In the genomic region with DNA sequence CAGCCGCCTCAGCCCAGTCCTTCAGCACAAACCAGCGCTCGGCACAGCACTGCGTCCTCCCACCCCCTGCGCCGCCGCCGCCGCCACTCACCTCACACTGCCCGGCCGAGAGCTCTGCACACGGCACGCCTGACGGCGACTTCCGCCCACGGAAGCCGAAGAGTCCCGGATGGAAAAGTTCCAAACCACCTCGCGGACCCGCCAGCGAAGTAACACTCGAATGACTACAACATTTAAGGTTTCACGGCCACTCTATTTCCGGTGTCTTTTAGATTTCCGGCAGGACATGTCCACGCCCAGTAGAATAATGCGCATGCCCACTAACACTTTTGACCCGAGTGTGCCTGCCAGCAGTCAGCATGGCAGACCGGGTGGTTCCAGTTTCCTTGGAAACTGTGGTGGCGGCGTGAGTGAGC, we compare ENCODE assay signal across 8 mouse cellular contexts. TPM values are rescaled to one million over a fixed set of nuclear protein-coding genes. Genes with fewer than 3 reads are reported as not detected.
DNase-seq lines count a peak whose midpoint lies in the region; ATAC-seq lines count a peak whose summit lies in the region.

A gene (minus strand): TSS at position 282 of the 416 bp plus-strand sequence.

- ATAC-seq in heart, embryonic 13.5 days (ENCODE audit: extremely low read depth, insufficient number of reproducible peaks, low FRiP score, low TSS enrichment), result peak; percentile 74
- peak; percentile 90 for ATAC-seq in liver, embryonic 12.5 days
- peak; percentile 92 for ATAC-seq in stomach, embryonic 15.5 days (ENCODE audit: insufficient read depth, low FRiP score, low read depth)

- DNase-seq in CD4-positive, CD25-positive, alpha-beta regulatory T cell, adult 2 months (ENCODE audit: low read depth, low spot score), result peak; percentile 93
- DNase-seq in fat pad, adult 2 months (ENCODE audit: extremely low read depth, low read depth, low spot score), result peak; percentile 77
- peak; percentile 93 for DNase-seq in kidney, postnatal 10 days
- peak; percentile 93 to 96 for DNase-seq in natural killer cell, adult 2 months (ENCODE audit: low spot score in 2 of 2)

- H3K9ac ChIP-seq in heart, embryonic 13.5 days, result peak within 1 kb of the TSS; percentile 93
- peak within 1 kb of the TSS; percentile 82 for H3K9ac ChIP-seq in liver, embryonic 12.5 days
- H3K9ac ChIP-seq in stomach, embryonic 15.5 days, result peak within 1 kb of the TSS; percentile 59

- H3K4me1 ChIP-seq in brown adipose tissue, adult 24 weeks (ENCODE audit: control insufficient read depth, insufficient read depth, insufficient read length, low read length), result peaks cover 11% of the 10 kb centered on the region
- H3K4me1 ChIP-seq in heart, embryonic 13.5 days, result peaks cover 28% of the 10 kb centered on the region
- peaks cover 39% of the 10 kb centered on the region for H3K4me1 ChIP-seq in liver, embryonic 12.5 days
- peaks cover 8% of the 10 kb centered on the region; the same call in 1 of the 2 replicates for H3K4me1 ChIP-seq in stomach, embryonic 15.5 days

- H3K36me3 ChIP-seq in heart, embryonic 13.5 days, result peaks cover 28% of the 10 kb centered on the region
- peaks cover 26% of the 10 kb centered on the region for H3K36me3 ChIP-seq in liver, embryonic 12.5 days
- H3K36me3 ChIP-seq in stomach, embryonic 15.5 days, result 0 out of 2 replicates have a peak, but pooled peaks cover 9% of the 10 kb centered on the region

- H3K27me3 ChIP-seq in heart, embryonic 13.5 days (replicated peaks), result no peaks in the 10 kb centered on the region
- no peaks in the 10 kb centered on the region for H3K27me3 ChIP-seq in liver, embryonic 12.5 days (replicated peaks)
- H3K27me3 ChIP-seq in stomach, embryonic 15.5 days (replicated peaks), result no peaks in the 10 kb centered on the region

- WGBS in heart, embryonic 13.5 days, result under 1% methylated on average over 33 of the region's 33 CpGs
- WGBS in liver, embryonic 12.5 days (ENCODE audit: insufficient replicate concordance), result under 1% methylated on average over 33 of the region's 33 CpGs
- under 1% methylated on average over 33 of the region's 33 CpGs for WGBS in stomach, embryonic 15.5 days

- H3K4me3 ChIP-seq in brown adipose tissue, adult 24 weeks (ENCODE audit: insufficient read depth, low read depth, low read length), result peak within 1 kb of the TSS; percentile 84
- peak within 1 kb of the TSS; percentile 91 for H3K4me3 ChIP-seq in heart, embryonic 13.5 days
- peak within 1 kb of the TSS; percentile 85 for H3K4me3 ChIP-seq in liver, embryonic 12.5 days
- peak within 1 kb of the TSS; percentile 67 for H3K4me3 ChIP-seq in stomach, embryonic 15.5 days (replicated peaks)

- H3K27ac ChIP-seq in brown adipose tissue, adult 24 weeks (replicated peaks; ENCODE audit: low read depth, low read length), result peak within 1 kb of the TSS; percentile 86
- H3K27ac ChIP-seq in heart, embryonic 13.5 days (replicated peaks), result peak within 1 kb of the TSS; percentile 91
- peak within 1 kb of the TSS; percentile 88 for H3K27ac ChIP-seq in liver, embryonic 12.5 days
- H3K27ac ChIP-seq in stomach, embryonic 15.5 days, result peak within 1 kb of the TSS; percentile 90

- no peaks in the 10 kb centered on the region for H3K9me3 ChIP-seq in heart, embryonic 13.5 days
- H3K9me3 ChIP-seq in liver, embryonic 12.5 days (replicated peaks), result no peaks in the 10 kb centered on the region
- H3K9me3 ChIP-seq in stomach, embryonic 15.5 days, result no peaks in the 10 kb centered on the region

- H3K4me2 ChIP-seq in heart, embryonic 13.5 days, result peak within 1 kb of the TSS; percentile 83
- H3K4me2 ChIP-seq in liver, embryonic 12.5 days, result peak within 1 kb of the TSS; percentile 94
- peak within 1 kb of the TSS; percentile 74 for H3K4me2 ChIP-seq in stomach, embryonic 15.5 days

RNA-seq across cellular contexts. Expression of the gene that starts here (rescaled TPM):
- polyA plus RNA-seq in brown adipose tissue, adult 24 weeks (2012; ENCODE audit: insufficient read depth, insufficient read length, missing spikeins), result 5.9 and 13.6 TPM in 2 replicates
- 8.2 and 8.8 TPM in 2 replicates for polyA plus RNA-seq in heart, embryonic 13.5 days (2015; fragmentation: Nextera tagmentation; extraction: Ambion mirVana)
- polyA plus RNA-seq in liver, embryonic 12.5 days (2016; fragmentation: Nextera tagmentation; extraction: Ambion mirVana), result 7.0 and 7.2 TPM in 2 replicates
- 10.4 and 10.7 TPM in 2 replicates for polyA plus RNA-seq in stomach, embryonic 15.5 days (2015; fragmentation: Nextera tagmentation; extraction: Ambion mirVana)

Comparison
In these comparisons a context has a peak if more than half of its experiments do, and no peak if none do; other contexts are left out.
1. Peak in every context shown above with its lines: DNase-seq, ATAC-seq, H3K4me3 ChIP-seq and H3K27ac ChIP-seq.